Mouse (Mus musculus) stomach, postnatal 0 days (tissue): ENCODE results near the gene Snx8. TPM values are rescaled to one million over a fixed set of nuclear protein-coding genes. Genes with fewer than 3 reads are reported as not detected.

Experiments
- ATAC-seq: fragments of 200-750 bp; cut with Nextera tagmentation; 2 replicates; pipeline ENCODE4 v1.8.0; 2017; ENCODE audit not compliant: low FRiP score, low TSS enrichment
- DNase-seq: peaks from one replicate; pipeline ENCODE4 v3.0.0-alpha.2; 2016; ENCODE audit warnings: low spot score
- H3K27ac ChIP-seq: fragments of 300-500 bp; sonication (generic); replicated peaks from 2 replicates; pipeline ENCODE4 v1.5.1; 2014; ENCODE audit warnings: mild to moderate bottlenecking, control low read depth
- H3K27me3 ChIP-seq: fragments of 300-500 bp; sonication (generic); 2 replicates; pipeline ENCODE4 v1.6.1; 2014; ENCODE audit warnings: low read length; ENCODE audit not compliant: control insufficient read depth, insufficient read depth
- H3K36me3 ChIP-seq: fragments of 300-500 bp; sonication (generic); 2 replicates; pipeline ENCODE4 v1.6.1; 2014; ENCODE audit warnings: low read length, mixed read lengths; ENCODE audit not compliant: control insufficient read depth, insufficient read depth
- H3K4me1 ChIP-seq: fragments of 300-500 bp; sonication (generic); replicated peaks from 2 replicates; pipeline ENCODE4 v1.6.1; 2014; ENCODE audit warnings: antibody characterized with exemption; ENCODE audit not compliant: control insufficient read depth, insufficient read depth
- H3K4me2 ChIP-seq: fragments of 300-500 bp; sonication (generic); replicated peaks from 2 replicates; pipeline ENCODE4 v1.6.1; 2014; ENCODE audit warnings: low read depth, mild to moderate bottlenecking, control low read depth, moderate library complexity
- H3K4me3 ChIP-seq: fragments of 300-500 bp; sonication (generic); 2 replicates; pipeline ENCODE4 v1.5.1; 2014; ENCODE audit warnings: low read depth, low read length, control low read depth
- H3K9ac ChIP-seq: fragments of 300-500 bp; sonication (generic); 2 replicates; pipeline ENCODE4 v1.6.1; 2014; ENCODE audit warnings: mild to moderate bottlenecking, low read length, control low read depth, mixed read lengths
- H3K9me3 ChIP-seq: fragments of 300-500 bp; sonication (generic); 2 replicates; pipeline ENCODE4 v1.6.1; 2016; ENCODE audit warnings: low read length; ENCODE audit not compliant: control insufficient read depth
- CTCF ChIP-seq: IDR thresholded peaks from 2 replicates; pipeline ENCODE4 v1.5.1; 2016; ENCODE audit warnings: antibody characterized with exemption, low read depth, mild to moderate bottlenecking, moderate library complexity
- EP300 ChIP-seq: optimal IDR thresholded peaks from 2 replicates; pipeline ENCODE3; 2016; ENCODE audit warnings: antibody characterized with exemption
- WGBS: fragments of 180-500 bp; shearing (Covaris S2); extraction: QIAGEN DNeasy Blood & Tissue Kit; methylation state at CpG from one replicate; pipeline ENCODE4 v1.1.7; 2014; 5-methylcytosine and 5-hydroxymethylcytosine counted together
- polyA plus RNA-seq: library from polyadenylated mRNA; unstranded; fragments of >200 nt; fragmentation: Nextera tagmentation; extraction: Ambion mirVana; gene quantifications from 2 replicates; pipeline ENCODE4 v1.2.1, GENCODE M21; 2015

Gene Snx8
- polyA plus RNA-seq, 1 experiment from 2014 or later: 8.6 TPM

DNA sequence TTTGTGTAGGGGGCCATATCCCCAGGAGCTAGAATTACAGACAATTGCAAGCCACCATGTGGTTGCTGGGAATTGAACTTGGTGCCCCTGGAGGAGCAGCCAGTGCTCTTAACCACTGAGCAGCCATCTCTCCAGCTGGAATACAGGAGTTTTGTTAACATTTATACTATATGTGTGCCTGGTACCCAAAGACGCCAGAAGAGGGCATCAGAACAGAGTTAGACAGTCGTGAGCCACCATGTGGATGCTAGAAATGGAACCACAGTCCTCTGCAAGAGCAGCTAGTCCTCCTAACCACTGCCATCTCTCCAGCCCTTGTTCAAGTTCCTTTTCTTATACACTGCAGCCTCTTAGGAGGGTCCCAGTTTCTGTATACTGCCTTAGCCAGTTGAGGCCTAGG, 55.4 kb downstream of the Snx8 start:
- Histone ChIP-seq H3K27me3 (no peaks in the 10 kb centered on the region), H3K4me1 (peaks cover 4% of the 10 kb centered on the region; the same call in 1 of the 2 replicates), H3K9me3 (no peaks in the 10 kb centered on the region), H3K4me2 (no peak overlapping the region), H3K36me3 (peaks cover 10% of the 10 kb centered on the region; the same call in 1 of the 2 replicates), H3K4me3 (no peak overlapping the region), H3K9ac (no peak overlapping the region), H3K27ac (no peak overlapping the region)
- WGBS: 33% methylated on average over 2 of the region's 2 CpGs
- peak; percentile 22 for DNase-seq
- no peak for ATAC-seq
- no peak for TF ChIP-seq EP300
- TF ChIP-seq CTCF: peak; percentile 57

GRCm38 (mm10) chr5:140332519-140332918, 56.5 kb downstream of the Snx8 start:
- DNase-seq: no peak
- ATAC-seq: peak; percentile 41; the same call in 1 of the 2 replicates
- Histone ChIP-seq H3K4me1 (peaks cover 4% of the 10 kb centered on the region; the same call in 1 of the 2 replicates), H3K36me3 (peaks cover 11% of the 10 kb centered on the region; the same call in 1 of the 2 replicates), H3K9ac (no peak overlapping the region), H3K4me2 (peak overlapping the region; percentile 92), H3K27ac (peak overlapping the region; percentile 94), H3K9me3 (no peaks in the 10 kb centered on the region), H3K4me3 (no peak overlapping the region; the same call in 1 of the 2 replicates), H3K27me3 (no peaks in the 10 kb centered on the region)
- TF ChIP-seq EP300: no peak
- no peak for TF ChIP-seq CTCF
- WGBS: 28% methylated on average over 4 of the region's 4 CpGs

GRCm38 (mm10) chr5:140331615-140332512, 57.2 kb downstream of the Snx8 start, which contains the start of gene Mrm2:
TSS of gene Mrm2 (minus strand) at chr5:140331898.
- Histone ChIP-seq H3K9ac (peak within 1 kb of the TSS; percentile 75), H3K4me1 (peaks cover 4% of the 10 kb centered on the region; the same call in 1 of the 2 replicates), H3K4me3 (peak within 1 kb of the TSS; percentile 65), H3K27ac (peak within 1 kb of the TSS; percentile 94), H3K4me2 (peak within 1 kb of the TSS; percentile 92), H3K27me3 (no peaks in the 10 kb centered on the region), H3K36me3 (peaks cover 10% of the 10 kb centered on the region; the same call in 1 of the 2 replicates), H3K9me3 (no peaks in the 10 kb centered on the region)
- 3% methylated on average over 39 of the region's 39 CpGs for WGBS
- peak; percentile 86 for DNase-seq
- TF ChIP-seq EP300: no peak
- peak; percentile 83 for TF ChIP-seq CTCF
- peak; percentile 76 for ATAC-seq

GRCm38 (mm10) chr5:140324058-140324457, 65.0 kb downstream of the Snx8 start:
- Histone ChIP-seq H3K4me1 (peaks cover 3% of the 10 kb centered on the region; the same call in 1 of the 2 replicates), H3K4me2 (no peak overlapping the region), H3K27me3 (no peaks in the 10 kb centered on the region), H3K4me3 (no peak overlapping the region), H3K9me3 (no peaks in the 10 kb centered on the region), H3K9ac (no peak overlapping the region), H3K36me3 (peaks cover 10% of the 10 kb centered on the region; the same call in 1 of the 2 replicates), H3K27ac (no peak overlapping the region)
- no peak for DNase-seq
- ATAC-seq: no peak
- TF ChIP-seq EP300 (no peak), CTCF (no peak)
- WGBS: 83% methylated on average over 5 of the region's 5 CpGs

DNA sequence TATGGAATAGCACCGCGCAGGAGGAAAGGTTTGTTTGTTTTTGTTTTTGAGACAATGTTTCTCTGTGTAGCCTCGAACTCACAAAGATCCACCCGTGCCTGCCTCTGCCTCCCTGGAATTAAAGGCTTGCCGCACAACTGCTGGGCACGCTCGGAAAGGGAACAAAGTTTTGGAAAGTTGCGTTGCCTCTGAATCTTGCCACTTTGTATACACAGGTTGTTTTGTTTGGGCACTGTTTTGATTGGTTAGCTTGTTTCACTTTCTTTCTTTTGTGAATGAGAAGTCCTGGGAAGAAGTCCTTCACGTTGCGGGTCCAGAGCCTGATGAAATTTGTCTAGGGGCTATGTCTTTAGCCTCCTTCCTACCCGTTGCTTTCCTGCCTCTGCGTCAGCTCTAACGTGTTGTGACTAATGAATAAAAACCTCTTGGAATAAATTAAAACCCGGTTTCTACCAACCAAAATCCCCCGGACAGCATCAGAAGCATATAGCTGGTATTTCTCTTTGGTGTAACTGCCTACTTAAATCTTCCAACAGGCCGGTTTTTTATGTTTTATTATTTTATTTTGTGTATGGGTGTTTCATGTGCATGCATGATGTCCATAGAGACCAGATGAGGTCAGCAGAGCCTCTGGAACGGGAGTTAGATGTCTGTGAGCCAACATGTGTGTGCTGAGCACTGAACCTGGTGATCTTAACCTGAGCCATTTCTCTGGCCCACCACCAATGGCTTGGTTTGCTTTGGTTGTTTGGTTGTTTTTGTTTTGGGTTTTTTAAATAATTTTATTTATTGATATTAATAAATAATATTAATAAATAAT, 67.1 kb downstream of the Snx8 start:
- H3K9ac ChIP-seq: peak overlapping the region; percentile 97
- H3K27ac ChIP-seq: peak overlapping the region; percentile 90
- H3K9me3 ChIP-seq: no peaks in the 10 kb centered on the region
- ATAC-seq (0 out of 2 replicates have a peak, but pooled peaks have one; percentile 3), DNase-seq (no peak)
- H3K4me1 ChIP-seq: peaks cover 3% of the 10 kb centered on the region; the same call in 1 of the 2 replicates
- TF ChIP-seq EP300 (no peak), CTCF (peak; percentile 50)
- H3K27me3 ChIP-seq: no peaks in the 10 kb centered on the region
- H3K36me3 ChIP-seq: no peaks in the 10 kb centered on the region; the same call in 1 of the 2 replicates
- WGBS: 1% methylated on average over 17 of the region's 17 CpGs
- H3K4me2 ChIP-seq: peak overlapping the region; percentile 95
- H3K4me3 ChIP-seq: peak overlapping the region; percentile 78
